Mouse (Mus musculus) erythroblast, embryonic 14.5 days (primary cell): ENCODE measurements around the gene Podn.

ENCODE experiments used
- GATA1 ChIP-seq: IDR thresholded peaks from 2 replicates; pipeline ENCODE4 v1.6.1; 2012; ENCODE audit warnings: low read length, inconsistent platforms, mixed read lengths
- TAL1 ChIP-seq: IDR thresholded peaks from 3 replicates; pipeline ENCODE4 v1.6.1; 2012; ENCODE audit warnings: low read length, inconsistent platforms, mixed read lengths

DNA sequence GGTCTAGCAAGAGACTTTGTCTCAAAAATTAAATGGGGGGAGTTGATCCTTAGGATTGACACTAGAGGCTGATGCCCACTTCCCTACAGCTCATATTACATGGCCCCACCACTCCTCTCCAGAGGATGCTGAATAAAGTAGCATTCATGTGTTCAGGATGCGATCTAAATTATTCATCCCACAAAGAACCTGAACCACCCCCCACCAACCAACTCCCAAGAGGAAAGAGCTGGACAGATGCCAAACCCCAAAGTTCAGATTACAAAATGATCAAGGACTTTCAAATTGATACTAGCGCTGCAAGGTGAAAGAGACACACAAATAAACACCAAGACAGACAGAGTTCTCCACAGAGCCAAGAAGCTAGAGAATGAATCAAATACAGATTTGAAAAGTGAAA is 16.5 kb downstream of the Podn start:
- no peak for TF ChIP-seq TAL1
- TF ChIP-seq GATA1 = no peak
